Comparison of ENCODE assay signal across 9 mouse cellular contexts in genomic region chr2:132035470-132035835, GRCm38 (mm10). TPM values are rescaled to one million over a fixed set of nuclear protein-coding genes. Genes with fewer than 3 reads are reported as not detected.
DNase-seq lines count a peak whose midpoint lies in the region; ATAC-seq lines count a peak whose summit lies in the region.
"Had no signal": no experiment of that assay in that cellular context is flagged by ENCODE, and none has a peak within 500 bp of the region (broad histone marks: within the 10 kb centered on the region; RNA-seq: fewer than 3 reads in every experiment).

No protein-coding gene starts in this region.

- H3K4me1 ChIP-seq in lung, embryonic 15.5 days: peaks cover 10% of the 10 kb centered on the region

- no peak for ATAC-seq in lung, embryonic 15.5 days (ENCODE audit: borderline replicate concordance, extremely low read depth, low FRiP score, low TSS enrichment)

- H3K36me3 ChIP-seq in lung, embryonic 15.5 days: no peaks in the 10 kb centered on the region
- no peaks in the 10 kb centered on the region for H3K36me3 ChIP-seq in splenic B cell, adult 2 months (ENCODE audit: control insufficient read depth, insufficient read depth, low read length, poor library complexity, severe bottlenecking)
- H3K36me3 ChIP-seq: midbrain, embryonic 12.5 days had no signal

- H3K4me2 ChIP-seq in lung, embryonic 15.5 days: no peak overlapping the region
- H3K4me2 ChIP-seq: midbrain, embryonic 12.5 days had no signal

- H3K4me3 ChIP-seq in lung, embryonic 15.5 days: no peak overlapping the region
- H3K4me3 ChIP-seq: midbrain, embryonic 12.5 days had no signal

- WGBS in lung, embryonic 15.5 days: 71% methylated on average over 11 of the region's 11 CpGs

- H3K9ac ChIP-seq in lung, embryonic 15.5 days: no peak overlapping the region
- H3K9ac ChIP-seq: midbrain, embryonic 12.5 days had no signal

- H3K9me3 ChIP-seq in lung, embryonic 15.5 days: no peaks in the 10 kb centered on the region
- H3K9me3 ChIP-seq: midbrain, embryonic 12.5 days had no signal

- peak overlapping the region; percentile 6; the same call in 1 of the 2 replicates for H3K27ac ChIP-seq in lung, embryonic 15.5 days
- H3K27ac ChIP-seq: midbrain, embryonic 12.5 days had no signal

- no peak for DNase-seq in lung, postnatal 25 days (ENCODE audit: low spot score)
- DNase-seq in T-cell, adult 2 months (ENCODE audit: low spot score): peak; percentile 76
- DNase-seq in induced T-regulatory cell, adult 2 months (ENCODE audit: low read depth): peak; percentile 66
- DNase-seq in splenic B cell, adult 2 months (ENCODE audit: low read depth, low spot score): peak; percentile 75
- DNase-seq in adrenal gland, postnatal 25 days: no peak
- DNase-seq in layer of hippocampus, adult 18-20 months (ENCODE audit: low spot score in 2 of 2): no peak
- no peak for DNase-seq in adrenal gland, adult (ENCODE audit: inconsistent age in 2 of 2, low spot score in 1 of 2)

- H3K27me3 ChIP-seq in lung, embryonic 15.5 days: no peaks in the 10 kb centered on the region
- H3K27me3 ChIP-seq in splenic B cell, adult 2 months (ENCODE audit: control insufficient read depth, insufficient read depth, low read length, poor library complexity, severe bottlenecking): no peaks in the 10 kb centered on the region
- H3K27me3 ChIP-seq: midbrain, embryonic 12.5 days had no signal

RNA-seq across cellular contexts. Expression of gene Rassf2, which starts 5.4 kb away (rescaled TPM):
- 11.9 and 13.5 TPM in 2 replicates for polyA plus RNA-seq in lung, embryonic 15.5 days (2015; fragmentation: Nextera tagmentation; extraction: Ambion mirVana)
- 4.8 and 5.6 TPM in 2 replicates for total RNA-seq in adrenal gland, postnatal 25 days (2021)
- 10 to 100 TPM; 45.5 to 52.1 TPM for total RNA-seq in layer of hippocampus, adult 18-20 months (2021)

Comparison
In these comparisons a context has a peak if more than half of its experiments do, and no peak if none do; other contexts are left out.
1. DNase-seq: peak in T-cell, adult 2 months (single experiment), induced T-regulatory cell, adult 2 months (single experiment) and splenic B cell, adult 2 months (single experiment); none in lung, postnatal 25 days (single experiment), adrenal gland, postnatal 25 days (single experiment), layer of hippocampus, adult 18-20 months (0 of 2) and adrenal gland, adult (0 of 2).